Mouse (Mus musculus): ENCODE data around the gene Atp8a2.

DNA sequence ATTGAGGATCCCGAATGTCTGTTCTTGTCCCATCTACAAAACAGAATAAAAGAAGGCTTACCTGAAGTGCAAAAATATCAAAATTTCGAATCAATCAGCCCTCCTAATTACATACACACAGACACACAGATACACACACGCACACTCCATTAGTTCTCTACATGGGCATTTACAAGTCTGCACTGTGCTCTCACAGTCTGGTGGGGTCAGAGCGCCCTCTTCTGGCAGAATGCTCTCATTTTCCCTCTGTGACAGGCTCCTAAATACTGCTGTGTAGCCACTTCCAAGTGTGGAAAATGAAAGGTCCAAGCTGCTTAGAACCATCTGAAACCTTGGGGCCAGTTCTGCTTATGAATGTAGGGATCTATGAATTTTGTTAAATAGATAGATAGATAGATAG lies 181.1 kb downstream of the Atp8a2 start:
- TF ChIP-seq CTCF (IDR thresholded peaks at IDR 0.05) = peak; percentile 85
- no peak for TF ChIP-seq POLR2A (IDR thresholded peaks at IDR 0.05; ENCODE audit: insufficient read depth, low read depth, low read length)
- TF ChIP-seq EP300 (IDR thresholded peaks at IDR 0.05; ENCODE audit: insufficient read depth, low read depth, low read length) = no peak
